9 mouse cellular contexts compared by ENCODE assay signal in genomic region chr6:91181320-91181719, GRCm38 (mm10). TPM values are rescaled to one million over a fixed set of nuclear protein-coding genes. Genes with fewer than 3 reads are reported as not detected.
A peak's percentile ranks its signal among the peaks of the same experiment; 100 is the strongest.
DNase-seq lines count a peak whose midpoint lies in the region; ATAC-seq lines count a peak whose summit lies in the region.
"Had no signal": no experiment of that assay in that cellular context is flagged by ENCODE, and none has a peak within 500 bp of the region (broad histone marks: within the 10 kb centered on the region; RNA-seq: fewer than 3 reads in every experiment).

No protein-coding gene starts in this region.

- H3K36me3 ChIP-seq in liver, embryonic 11.5 days (ENCODE audit: control insufficient read depth, insufficient read depth, low read length), result no peaks in the 10 kb centered on the region
- H3K36me3 ChIP-seq: neural tube, embryonic 13.5 days had no signal

- 76% methylated on average over 2 of the region's 2 CpGs for WGBS in liver, embryonic 11.5 days

- no peak overlapping the region for H3K9ac ChIP-seq in liver, embryonic 11.5 days (ENCODE audit: low read depth, low read length)
- H3K9ac ChIP-seq: neural tube, embryonic 13.5 days had no signal

- no peak for ATAC-seq in CD4-positive, CD25-positive, alpha-beta regulatory T cell, adult 4 months
- no peak for ATAC-seq in liver, embryonic 11.5 days (replicated peaks; ENCODE audit: low FRiP score)

- DNase-seq in cerebellum, postnatal 10 days, result peak; percentile 56 to 73
- no peak for DNase-seq in cerebellum, postnatal 36 days
- DNase-seq in testis, postnatal 14 days (ENCODE audit: low spot score), result peak; percentile 31
- DNase-seq in testis, postnatal 10 days (ENCODE audit: low spot score), result no peak
- peak; percentile 72 for DNase-seq in kidney, adult 9 months
- DNase-seq in skeletal muscle tissue, adult 2 months (ENCODE audit: low read depth, low spot score), result peak; percentile 92
- no peak for DNase-seq in liver, embryonic 11.5 days (ENCODE audit: low spot score)

- H3K27ac ChIP-seq in liver, embryonic 11.5 days (ENCODE audit: low read depth, low read length), result no peak overlapping the region

- no peak overlapping the region for H3K4me2 ChIP-seq in liver, embryonic 11.5 days
- H3K4me2 ChIP-seq: neural tube, embryonic 13.5 days had no signal

- H3K9me3 ChIP-seq in liver, embryonic 11.5 days (ENCODE audit: control insufficient read depth, low read length), result no peaks in the 10 kb centered on the region
- H3K9me3 ChIP-seq: neural tube, embryonic 13.5 days had no signal

- peaks cover 2% of the 10 kb centered on the region; the same call in 1 of the 2 replicates for H3K4me1 ChIP-seq in liver, embryonic 11.5 days (replicated peaks; ENCODE audit: control insufficient read depth, insufficient read depth, low read length)

- no peaks in the 10 kb centered on the region for H3K27me3 ChIP-seq in liver, embryonic 11.5 days (replicated peaks; ENCODE audit: control insufficient read depth, insufficient read depth, low read length)
- H3K27me3 ChIP-seq: neural tube, embryonic 13.5 days had no signal

- H3K4me3 ChIP-seq in liver, embryonic 11.5 days (ENCODE audit: low read depth, low read length), result no peak overlapping the region
- H3K4me3 ChIP-seq: neural tube, embryonic 13.5 days had no signal

RNA-seq across cellular contexts. Expression of gene Hdac11, which starts 24.9 kb away (rescaled TPM):
- 1 to 10 TPM; 1.5 to 2.0 TPM for polyA plus RNA-seq in CD4-positive, CD25-positive, alpha-beta regulatory T cell, adult 4 months (2017; shearing (Covaris generic))
- 7.1 and 7.2 TPM in 2 replicates for polyA plus RNA-seq in liver, embryonic 11.5 days (2014; fragmentation: Nextera tagmentation; extraction: Ambion mirVana)

RNA-seq across cellular contexts. Expression of gene Fbln2, which starts 30.9 kb away (rescaled TPM):
- polyA plus RNA-seq in CD4-positive, CD25-positive, alpha-beta regulatory T cell, adult 4 months (2017; shearing (Covaris generic)), result under 1 TPM; 0.86 to 0.90 TPM
- 33.3 and 36.3 TPM in 2 replicates for polyA plus RNA-seq in liver, embryonic 11.5 days (2014; fragmentation: Nextera tagmentation; extraction: Ambion mirVana)

Comparison
In these comparisons a context has a peak if more than half of its experiments do, and no peak if none do; other contexts are left out.
1. DNase-seq: peak in cerebellum, postnatal 10 days (2 of 2), testis, postnatal 14 days (single experiment), kidney, adult 9 months (single experiment) and skeletal muscle tissue, adult 2 months (single experiment); none in cerebellum, postnatal 36 days (0 of 2), testis, postnatal 10 days (single experiment) and liver, embryonic 11.5 days (single experiment).
2. RNA of gene Fbln2, which starts 30.9 kb away (polyA plus RNA-seq): 33.3 to 36.3 TPM in liver, embryonic 11.5 days; 0.86 to 0.90 TPM in CD4-positive, CD25-positive, alpha-beta regulatory T cell, adult 4 months; every median in the first group is over 10 times any median in the second.